Mouse (Mus musculus) layer of hippocampus, postnatal 36 days (tissue): ENCODE measurements around the gene Ern1. TPM values are rescaled to one million over a fixed set of nuclear protein-coding genes. Genes with fewer than 3 reads are reported as not detected.
A peak's percentile ranks its signal among the peaks of the same experiment; 100 is the strongest.

ENCODE experiments used
- DNase-seq, 2 experiments: peaks; one replicate each; pipeline ENCODE4 v3.0.0; 2022
- total RNA-seq, 2 experiments: library from RNA; stranded (reverse); gene quantifications; 2 replicates each; pipeline ENCODE4 v1.2.3; 2021

The Ern1 gene
- total RNA-seq, 2 experiments from 2014 or later: 9.5 to 10.5 TPM

DNA sequence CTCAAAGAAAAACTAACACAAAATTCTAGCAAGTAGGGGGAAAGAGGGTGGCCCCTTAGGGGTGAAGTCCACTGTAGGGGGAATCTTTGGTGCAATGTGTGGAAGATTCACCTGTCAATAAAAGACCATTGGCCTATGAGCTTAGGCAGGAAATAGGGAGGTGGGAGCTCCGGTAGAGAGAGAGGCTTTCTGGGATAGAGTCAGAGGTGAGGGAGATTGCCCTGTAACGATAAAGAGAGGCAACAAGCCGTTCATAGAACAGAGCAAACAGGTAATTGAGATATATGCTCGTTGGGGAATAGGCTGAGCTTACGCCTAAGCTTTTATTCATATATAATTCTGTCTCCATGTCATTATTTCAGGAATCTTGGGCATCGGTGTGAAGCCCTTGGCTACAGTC lies 100.6 kb downstream of the Ern1 start:
- no peak for DNase-seq

DNA sequence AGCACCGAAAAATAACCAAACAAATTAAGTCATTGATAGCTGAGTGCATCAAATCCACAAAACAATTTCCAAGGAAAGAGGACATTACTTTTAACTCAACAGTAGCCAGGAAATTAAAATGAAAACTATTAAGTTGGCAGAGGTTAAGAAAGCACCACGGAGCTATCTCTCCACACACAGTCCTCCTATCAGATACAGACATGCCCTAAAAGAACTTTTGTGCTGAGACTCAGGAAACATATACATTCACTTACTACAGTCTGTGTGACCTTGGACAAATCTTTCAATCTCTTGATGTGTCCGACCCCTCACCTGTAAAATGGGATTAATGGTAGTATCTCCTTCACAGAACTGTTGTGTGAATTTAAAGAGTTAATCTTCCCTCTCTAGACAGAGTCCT lies 101.2 kb downstream of the Ern1 start:
- DNase-seq: no peak

DNA sequence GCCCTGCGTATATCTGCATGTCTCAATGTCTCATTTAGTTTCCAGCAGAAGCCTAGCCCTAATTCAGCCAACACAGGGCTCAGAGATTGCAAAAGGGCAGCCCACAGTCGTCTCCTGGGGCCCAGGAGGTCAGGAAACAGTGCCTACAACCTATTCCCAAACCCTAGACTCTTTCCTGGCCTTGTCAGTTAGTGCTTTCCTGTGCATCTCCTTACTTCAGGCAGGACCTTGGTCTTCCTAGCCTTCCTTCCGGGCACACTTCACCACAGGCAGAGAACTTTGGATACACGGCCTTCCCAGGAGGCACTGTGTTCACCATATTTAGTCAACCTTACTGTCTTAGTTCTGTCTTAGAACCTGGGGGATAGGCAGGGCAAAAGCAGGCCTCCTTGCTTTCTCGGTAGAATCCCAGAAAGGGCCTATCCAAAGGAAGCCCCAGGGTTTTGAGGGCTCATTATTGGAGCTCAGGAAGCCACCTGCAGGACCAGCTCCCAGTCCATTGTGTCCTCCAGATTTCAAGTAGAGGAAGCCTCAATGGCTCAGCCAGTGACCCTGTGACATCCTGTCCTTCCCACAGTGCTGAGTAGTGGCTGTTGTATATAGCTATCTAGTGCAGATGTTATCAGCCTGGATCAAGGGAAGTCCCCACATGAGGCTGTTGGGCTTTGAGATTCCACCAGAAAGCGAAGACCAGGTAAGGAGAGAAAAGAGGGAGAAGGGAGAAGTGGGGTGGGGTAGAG lies 104.4 kb downstream of the Ern1 start:
- no peak for DNase-seq

DNA sequence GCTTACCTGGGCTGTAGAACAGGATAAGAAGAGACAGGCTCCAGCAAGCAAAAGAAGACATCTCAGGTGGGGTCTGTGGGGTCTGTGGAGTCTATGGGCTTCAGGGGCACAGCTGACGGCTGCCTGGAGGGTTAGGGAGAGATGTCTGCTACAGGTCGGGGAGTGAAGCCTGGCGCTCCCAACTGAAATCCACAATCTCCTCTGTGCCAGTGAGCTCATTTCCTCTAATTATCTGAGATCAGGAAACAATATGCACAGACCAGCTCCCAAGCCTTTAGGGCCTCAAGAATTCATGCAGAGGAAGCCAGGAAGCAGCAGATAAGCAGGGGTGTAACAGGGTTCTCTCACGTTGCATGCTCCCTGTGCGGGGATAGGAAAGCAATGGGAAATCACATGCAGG lies 105.2 kb downstream of the Ern1 start:
- DNase-seq: no peak

DNA sequence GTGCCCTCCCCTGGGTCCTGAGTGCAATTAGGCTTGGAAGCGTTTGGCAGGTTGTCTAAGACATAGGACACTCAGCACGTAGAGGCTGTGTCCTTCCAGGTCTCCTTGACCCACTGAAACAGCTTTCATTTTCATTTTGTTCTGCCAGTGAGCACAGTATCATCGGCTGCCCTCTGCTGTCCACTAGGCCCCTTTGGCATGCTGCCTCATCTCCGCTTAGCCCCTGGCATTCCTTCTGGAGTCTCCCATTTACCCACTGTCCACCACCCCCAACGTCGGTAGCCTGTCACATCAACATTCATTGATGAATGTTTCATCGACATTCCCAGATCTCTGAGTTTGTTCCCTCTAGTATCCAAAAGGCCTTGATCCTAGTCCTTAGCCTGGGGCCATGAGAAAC lies 105.8 kb downstream of the Ern1 start:
- no peak for DNase-seq

DNA sequence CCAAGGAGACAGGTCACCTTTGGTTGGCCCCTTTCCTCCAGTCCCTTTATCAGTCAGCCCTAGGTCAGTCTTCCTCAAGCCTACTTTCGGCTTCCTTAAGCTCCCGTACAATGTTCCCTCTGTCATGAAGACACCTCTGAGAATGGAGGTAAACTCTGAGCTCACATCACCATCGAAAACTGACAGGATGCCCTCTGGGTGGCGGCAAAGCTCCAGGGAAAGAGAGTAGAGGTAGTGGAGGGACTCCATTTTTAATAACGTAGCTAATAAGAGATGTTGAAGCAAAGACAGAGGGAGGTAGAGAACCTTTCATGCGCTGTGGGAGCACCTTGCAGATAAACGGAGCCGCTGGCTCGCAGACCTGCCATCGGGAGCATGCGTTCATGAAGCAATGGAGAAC lies 106.6 kb downstream of the Ern1 start:
- no peak for DNase-seq

DNA sequence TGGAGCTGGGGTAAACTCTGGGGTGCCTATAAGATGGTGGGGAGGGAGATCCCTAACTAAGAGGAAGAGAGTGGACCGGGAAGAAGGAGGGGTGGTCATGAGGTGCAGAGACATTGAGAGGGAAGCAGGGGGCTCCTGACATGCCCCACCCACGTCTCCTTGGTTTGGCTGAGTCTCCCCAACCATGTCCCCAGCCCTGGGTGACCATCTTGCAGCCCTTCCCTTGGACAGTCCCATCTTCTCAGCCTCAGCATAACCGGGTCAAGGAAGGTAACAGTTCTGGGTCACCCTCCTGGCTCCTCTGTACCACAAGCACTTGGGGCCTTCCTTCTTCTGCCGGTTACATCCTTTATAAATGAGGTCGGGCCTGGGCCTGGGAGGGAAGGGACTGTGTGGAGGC lies 112.7 kb downstream of the Ern1 start:
- DNase-seq: no peak

DNA sequence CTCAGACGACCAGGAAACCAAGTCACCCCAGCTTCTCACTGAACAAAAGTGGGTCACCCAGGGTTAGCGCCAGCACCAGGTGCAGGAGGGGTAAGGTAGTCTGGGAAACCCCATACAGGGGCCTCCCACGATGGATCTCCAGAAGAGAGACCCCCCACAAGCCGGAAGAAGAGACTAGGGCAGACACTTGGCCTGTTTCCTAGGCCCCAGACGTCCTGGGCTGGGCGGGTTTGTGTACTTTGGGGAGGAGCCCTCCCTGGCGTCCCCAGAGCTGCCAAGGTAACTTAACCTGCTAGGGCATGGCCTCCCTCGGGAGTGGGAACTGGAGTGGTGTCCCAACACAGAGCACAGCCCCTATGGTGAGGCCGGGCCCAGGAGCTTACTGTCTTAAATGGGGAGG lies 113.1 kb downstream of the Ern1 start:
- no peak for DNase-seq

DNA sequence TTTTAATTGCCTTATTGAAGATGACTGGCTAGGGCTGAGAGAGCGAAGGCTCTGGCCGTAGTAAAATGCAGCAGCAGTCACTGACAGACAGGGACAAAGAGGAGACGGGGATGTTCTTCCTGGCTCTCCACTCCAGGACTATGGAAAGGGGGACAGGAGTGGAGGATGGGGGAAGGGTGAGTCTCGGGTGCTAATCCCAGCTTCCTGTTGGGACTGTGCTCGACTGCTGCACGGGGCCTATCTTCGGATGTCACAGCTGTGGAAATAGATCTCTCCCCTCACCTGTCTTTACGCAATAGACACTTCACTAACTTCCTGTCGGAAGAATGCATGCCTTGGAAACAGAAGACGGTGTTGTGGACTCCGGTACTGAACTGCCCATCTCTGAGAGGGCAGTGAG lies 113.7 kb downstream of the Ern1 start:
- no peak for DNase-seq

DNA sequence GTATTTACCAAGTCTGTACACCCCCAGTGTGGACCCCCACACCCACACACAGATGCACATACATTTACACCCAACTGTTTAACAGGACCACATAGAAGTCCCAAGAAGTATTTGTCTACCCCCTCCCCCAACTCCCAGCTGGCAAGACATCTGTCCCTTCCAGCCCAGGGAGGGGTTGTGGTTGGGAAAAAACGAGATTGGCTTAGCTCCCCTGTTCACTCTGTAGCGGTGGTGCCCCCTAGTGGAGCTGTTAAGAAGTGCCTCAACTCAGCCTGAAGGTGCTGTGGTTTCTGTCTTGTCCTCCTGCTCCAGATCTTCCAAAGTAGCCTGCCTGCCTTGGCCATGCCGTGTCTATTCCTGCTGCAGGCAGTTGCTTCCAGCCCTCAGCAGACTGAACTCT lies 121.3 kb downstream of the Ern1 start:
- peak; percentile 74 to 76 for DNase-seq

DNA sequence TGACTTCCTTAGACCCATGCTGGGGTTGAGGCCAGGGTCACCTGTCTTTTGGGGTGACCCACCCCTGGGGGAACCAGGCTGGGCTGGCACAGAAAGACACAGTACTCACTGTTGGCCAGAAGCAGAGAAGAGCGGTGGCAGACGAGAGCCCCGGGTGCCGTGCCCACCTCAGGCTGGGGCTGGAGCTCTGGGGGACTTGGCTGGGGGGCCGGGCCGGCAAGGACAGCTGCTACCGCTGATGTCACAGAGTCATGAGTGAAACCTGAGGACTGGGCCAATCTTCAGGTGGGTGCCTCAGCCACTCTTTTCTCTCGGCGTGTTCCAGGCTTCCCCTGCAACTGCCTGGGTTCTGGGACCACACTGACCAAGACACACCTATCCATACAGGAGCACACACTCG lies 122.3 kb downstream of the Ern1 start, which contains the start of gene Prr29:
Gene Prr29 (plus strand): TSS at position 107 of the 400 bp plus-strand sequence.
- no peak for DNase-seq

DNA sequence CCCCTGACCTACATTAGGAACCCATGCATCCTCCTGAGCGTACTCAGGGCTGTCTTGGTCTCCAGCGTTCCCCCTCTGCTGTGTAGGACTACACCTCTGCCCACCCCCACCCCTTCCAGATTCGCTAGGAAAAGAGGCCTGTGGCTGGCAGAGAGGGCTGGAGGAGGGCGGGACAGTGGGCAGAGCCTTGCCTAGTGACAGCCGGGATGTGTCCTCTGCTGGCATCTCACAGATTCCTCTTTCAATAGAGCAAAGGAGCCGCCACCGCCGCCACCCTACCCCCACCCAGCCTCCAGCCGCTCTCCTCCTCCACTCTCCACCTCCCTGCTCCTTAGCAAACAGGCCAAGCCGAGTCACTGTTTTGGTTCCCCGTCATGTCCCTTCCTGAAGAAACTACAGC lies 122.9 kb downstream of the Ern1 start:
- DNase-seq: no peak

DNA sequence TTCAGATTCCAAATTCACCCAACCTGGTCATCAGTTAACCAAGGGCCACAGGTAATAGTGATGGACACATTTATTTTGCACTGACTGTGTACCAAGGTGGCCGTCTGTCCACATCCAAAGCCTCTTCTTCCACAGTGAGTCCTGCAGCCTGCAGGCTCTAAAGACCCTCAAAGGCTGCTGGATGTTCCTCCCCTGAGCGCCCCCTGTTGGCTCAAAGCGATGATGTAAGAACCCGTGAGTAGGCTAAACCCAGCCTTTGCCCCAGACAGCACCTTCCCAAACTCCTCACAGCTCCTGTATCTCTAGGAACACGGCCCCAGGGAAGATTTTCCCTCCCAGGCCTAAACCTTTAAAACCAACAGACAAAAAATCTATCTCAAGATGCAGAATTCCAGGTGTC lies 128.3 kb downstream of the Ern1 start:
- DNase-seq: no peak

DNA sequence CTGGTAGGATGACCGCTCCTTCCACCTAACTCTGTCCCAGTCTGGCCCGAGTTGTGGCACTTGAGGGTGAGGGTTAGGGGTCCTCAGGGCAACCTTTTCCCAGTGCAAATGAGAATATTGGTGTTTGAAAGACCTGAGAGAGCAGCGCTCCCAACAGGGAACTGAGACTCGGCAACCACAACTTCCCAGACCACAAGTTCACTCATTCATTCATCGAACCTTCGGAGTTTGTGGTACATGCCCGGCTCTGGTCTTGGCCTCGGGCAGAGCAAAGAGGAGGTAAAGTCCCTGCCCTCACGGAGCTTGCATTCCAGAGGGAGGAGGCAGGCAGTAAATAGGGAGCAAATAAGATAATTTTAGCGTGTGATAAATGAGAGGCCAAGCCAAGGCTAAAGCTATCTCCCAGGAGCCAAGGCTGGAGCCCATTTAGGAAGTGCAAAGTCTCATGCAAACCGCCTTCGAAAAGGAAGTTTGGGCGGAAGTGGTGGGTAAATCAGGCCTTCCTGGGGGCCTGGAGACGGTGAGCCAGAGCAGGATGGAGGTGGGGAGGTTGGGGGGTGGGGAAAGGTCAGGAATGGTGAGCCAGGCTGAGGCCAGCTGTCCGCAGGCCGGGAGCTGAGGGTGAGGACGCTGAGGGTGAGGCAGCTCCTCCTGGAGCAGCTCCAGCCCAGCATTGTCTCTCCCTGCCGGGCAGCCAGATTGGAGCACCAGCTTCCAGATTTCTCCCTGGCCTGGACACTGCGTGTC lies 132.1 kb downstream of the Ern1 start:
- DNase-seq: no peak

DNA sequence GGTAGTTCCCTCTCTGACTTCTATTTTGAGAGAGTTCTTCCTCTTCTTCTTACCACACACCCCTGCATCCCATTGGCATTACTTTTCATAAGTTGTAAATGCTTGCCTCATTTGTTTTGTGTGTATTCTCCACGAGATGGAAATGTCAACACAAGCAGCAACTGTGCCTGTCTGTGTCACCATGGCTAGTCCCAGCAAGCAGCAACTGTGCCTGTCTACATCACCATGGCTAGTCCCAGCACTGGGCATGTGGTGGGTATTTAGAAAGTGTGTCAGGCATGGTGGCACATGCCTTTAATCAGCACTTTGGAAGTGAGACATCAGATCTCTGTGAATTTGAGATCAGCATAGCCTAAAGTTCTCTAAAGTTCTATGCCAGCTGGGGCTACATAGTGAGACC lies 133.5 kb downstream of the Ern1 start:
- no peak for DNase-seq

DNA sequence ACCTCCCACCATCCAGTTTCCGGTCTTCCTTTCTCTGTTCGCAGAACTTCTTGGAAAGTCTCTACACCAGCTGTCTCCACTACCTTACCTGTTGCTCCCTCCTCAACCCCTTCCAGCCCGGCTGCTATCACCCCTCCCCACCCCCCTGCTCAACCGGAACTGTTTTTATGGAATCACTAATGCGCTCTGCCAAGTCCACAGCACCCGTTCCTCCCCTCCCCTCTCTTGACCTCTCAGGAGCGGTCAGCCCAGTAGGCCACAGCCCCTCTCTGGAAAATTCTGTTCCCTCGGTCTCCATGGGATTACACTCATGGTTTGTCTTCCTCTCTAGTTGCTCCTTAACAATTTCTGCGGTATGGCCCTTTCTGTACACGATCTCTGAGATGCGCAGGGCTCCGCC lies 134.5 kb downstream of the Ern1 start, which contains the start of gene Scn4a:
Gene Scn4a (minus strand): TSS at position 101 of the 400 bp plus-strand sequence.
- no peak for DNase-seq

DNA sequence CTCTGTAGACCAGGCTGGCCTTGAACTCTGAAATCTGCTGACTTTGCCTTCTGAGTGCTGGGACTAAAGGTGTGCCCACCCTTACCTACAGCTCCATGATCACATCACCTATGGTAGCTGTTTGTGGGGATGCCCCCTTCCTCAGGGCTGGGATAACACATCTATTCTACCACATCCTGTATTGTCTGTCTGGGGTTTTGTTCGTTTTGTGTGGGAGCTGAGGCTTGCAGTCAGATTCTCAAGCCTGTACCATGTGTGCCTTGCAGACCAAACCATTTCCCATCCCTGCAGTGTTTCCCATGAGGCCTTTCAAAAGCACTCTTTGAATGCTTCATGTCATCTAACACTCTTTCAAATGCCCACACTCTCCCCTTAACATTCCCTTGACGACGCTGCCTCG lies 135.7 kb downstream of the Ern1 start:
- DNase-seq: no peak

DNA sequence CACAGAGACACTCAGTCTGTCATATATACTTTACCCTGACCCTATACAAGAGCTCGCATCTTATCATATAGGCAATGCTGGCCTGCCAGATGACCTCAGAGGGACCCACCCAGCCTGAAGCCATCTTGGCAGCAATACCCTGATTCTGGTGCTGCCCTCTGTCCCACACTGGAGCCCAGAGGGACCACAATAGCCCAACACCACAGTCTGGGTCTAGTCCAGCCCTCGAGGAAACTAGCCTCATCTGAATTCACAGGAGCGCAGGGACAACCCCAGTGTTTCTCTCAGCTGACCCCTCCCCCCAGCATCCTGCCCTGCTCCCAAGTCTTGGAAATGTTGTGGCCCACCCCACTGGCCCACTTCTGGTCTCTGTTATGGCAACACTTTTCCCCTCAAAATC lies 136.4 kb downstream of the Ern1 start:
- no peak for DNase-seq

DNA sequence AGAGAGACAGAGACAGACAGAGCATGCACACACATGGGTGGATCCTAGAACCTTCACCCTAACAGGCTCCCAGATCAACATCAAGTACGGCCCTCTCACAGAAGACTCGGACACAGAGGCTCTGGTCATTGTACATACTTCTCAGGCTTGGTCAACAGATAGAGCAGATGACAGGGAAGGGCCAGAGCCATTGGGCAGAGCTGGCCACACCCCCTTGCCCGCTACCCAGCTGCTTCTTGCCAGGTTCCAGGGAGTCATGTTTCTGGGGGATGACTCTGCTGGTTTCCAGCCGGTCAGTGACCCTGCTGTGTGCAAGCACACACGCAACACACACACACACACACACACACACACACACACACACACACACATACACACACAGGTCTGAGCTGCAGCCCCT lies 136.8 kb downstream of the Ern1 start:
- no peak for DNase-seq

DNA sequence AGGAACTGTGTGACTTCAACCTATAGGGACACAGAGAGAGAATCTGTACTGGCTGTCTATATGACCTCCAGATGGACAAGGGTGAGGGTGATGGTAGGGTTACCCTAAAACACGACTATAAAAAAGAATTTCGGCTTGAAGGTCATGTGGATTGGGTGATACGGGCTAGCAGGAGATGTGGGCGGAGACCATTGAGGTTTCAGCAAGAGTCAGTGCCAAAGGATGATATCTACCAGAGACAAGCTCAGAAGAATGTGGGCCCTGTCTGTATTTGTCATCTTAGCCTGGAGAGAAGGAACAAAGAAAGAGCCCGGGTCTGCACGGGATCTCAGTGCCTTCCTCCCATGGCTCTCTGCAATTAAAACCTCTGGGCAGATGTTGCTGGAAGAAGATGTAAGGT lies 137.9 kb downstream of the Ern1 start:
- DNase-seq: no peak

DNA sequence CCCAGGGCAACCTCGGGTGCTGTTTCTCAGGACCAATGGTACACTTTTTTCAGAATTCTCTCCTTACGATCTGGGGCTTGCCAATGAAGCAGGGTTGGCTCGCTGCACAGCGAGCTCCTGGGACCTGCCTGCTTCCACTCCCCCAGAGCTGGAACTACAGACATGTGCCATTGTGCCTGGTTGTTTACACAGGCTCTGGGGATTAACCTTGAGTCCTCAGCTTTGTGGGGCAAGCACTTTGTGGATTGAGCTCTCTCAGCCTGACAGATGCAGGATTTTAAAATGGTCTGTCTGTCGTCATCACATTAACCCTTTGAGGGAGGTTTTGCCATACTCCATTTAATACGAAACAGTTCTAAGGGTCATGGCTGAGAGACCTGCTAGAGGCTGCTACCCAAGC lies 142.7 kb downstream of the Ern1 start:
- no peak for DNase-seq
